Mouse (Mus musculus): ENCODE data around the gene Ncoa5. TPM values are rescaled to one million over a fixed set of nuclear protein-coding genes. Genes with fewer than 3 reads are reported as not detected.

The Ncoa5 gene
- polyA plus RNA-seq, 1 experiment from 2014 or later = 73.8 TPM

DNA sequence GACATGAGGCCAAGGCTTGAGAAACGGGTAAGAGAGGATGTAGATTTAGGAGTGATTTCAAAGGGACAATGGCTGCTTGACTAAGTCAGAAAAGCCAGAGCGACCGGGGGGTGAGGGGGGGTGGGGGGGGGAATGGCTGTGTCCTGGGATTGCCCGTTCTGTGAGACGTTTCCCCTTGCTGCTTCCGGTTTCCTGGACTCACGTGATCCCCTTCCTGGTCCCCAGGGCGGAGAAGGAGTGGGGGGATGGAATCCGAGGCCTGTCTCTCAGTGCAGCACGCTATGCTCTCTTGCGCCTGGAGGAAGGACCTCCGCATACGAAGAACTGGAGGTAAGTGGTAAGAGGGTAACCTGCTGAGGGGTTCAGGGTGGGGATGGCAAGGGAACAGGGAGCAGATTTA is 45.9 kb downstream of the Ncoa5 start:
- no peak for ATAC-seq (ENCODE audit: borderline replicate concordance, extremely low read depth, low FRiP score, low TSS enrichment)
- Histone ChIP-seq H3K36me3 (no peaks in the 10 kb centered on the region), H3K27ac (no peak overlapping the region), H3K4me1 (no peaks in the 10 kb centered on the region), H3K9me3 (no peaks in the 10 kb centered on the region), H3K9ac (no peak overlapping the region), H3K4me2 (no peak overlapping the region), H3K27me3 (no peaks in the 10 kb centered on the region; the same call in 1 of the 2 replicates), H3K4me3 (no peak overlapping the region)
- WGBS = 46% methylated on average over 13 of the region's 13 CpGs

DNA sequence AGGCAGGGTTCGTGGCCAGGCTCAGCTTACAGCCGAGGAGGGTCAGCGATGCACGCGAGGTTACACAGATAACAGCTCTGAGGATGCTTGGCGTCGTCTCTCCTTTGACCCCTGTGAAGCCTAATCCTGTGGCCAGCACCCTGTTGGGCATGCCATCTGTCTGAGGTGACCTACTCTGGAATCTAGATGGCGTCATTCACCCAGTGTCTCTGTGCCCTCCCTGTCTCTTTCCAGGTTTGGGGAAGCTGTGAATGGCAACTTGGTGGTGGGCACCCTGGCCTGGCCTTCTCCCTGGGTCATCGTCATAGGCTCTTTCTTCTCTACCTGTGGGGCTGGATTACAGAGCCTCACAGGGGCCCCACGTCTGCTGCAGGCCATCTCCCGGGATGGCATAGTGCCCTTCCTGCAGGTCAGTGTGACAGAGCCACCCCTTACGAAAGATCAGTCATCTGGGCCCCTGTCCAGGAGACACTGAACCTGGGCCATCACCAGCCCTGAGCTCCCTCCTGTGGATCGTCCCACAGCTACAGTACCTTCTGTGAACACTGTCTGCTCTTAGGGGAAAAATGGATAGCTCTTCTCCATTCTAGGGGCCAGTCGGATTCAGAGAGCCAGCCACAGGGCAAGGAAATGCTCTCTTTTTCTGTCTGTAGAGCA is 48.2 kb downstream of the Ncoa5 start:
- Histone ChIP-seq H3K4me2 (no peak overlapping the region), H3K27ac (no peak overlapping the region), H3K9ac (no peak overlapping the region), H3K36me3 (no peaks in the 10 kb centered on the region), H3K4me3 (no peak overlapping the region), H3K27me3 (no peaks in the 10 kb centered on the region; the same call in 1 of the 2 replicates), H3K4me1 (no peaks in the 10 kb centered on the region), H3K9me3 (no peaks in the 10 kb centered on the region)
- 57% methylated on average over 14 of the region's 14 CpGs for WGBS
- no peak for ATAC-seq (ENCODE audit: borderline replicate concordance, extremely low read depth, low FRiP score, low TSS enrichment)

DNA sequence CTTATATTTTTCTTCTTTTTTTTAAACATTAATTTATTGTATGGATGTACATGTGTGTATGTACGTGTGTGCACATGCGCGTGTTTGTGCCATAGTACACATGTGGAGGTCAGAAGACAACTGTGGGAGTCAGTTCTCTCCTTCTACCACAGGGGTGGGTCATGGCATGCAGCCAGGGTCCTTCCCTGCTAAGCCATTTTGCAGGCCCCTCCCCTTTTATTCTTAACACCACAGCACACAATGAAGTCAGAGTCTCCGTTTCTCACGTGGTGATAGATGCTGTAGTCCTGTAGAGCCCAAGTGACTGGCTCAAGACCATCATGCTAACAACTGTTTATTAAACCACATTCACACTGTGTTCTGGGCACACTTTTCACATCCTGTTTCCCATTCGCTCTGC is 48.7 kb downstream of the Ncoa5 start:
- H3K4me3 ChIP-seq = no peak overlapping the region
- WGBS = 66% methylated on average over 6 of the region's 6 CpGs
- ATAC-seq (ENCODE audit: borderline replicate concordance, extremely low read depth, low FRiP score, low TSS enrichment) = no peak

DNA sequence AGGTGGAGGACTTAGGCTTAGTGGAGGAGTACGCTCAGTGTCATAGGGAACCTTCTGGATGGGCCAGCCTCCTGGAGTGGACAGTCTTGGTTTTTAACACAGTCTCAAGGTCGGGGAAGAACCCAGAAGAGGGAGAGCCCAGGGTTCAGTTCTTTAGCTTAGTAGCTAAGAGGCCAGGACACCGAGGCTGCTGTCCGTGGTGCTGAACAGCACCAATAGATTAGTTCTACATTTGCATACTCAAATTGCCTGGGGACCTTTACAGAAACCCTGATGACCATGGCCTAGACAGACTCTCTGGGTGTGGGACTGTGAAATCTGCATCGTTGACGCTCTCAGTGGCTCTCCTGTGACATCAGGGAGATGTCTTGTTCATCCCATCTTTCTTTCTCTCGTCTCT is 54.9 kb downstream of the Ncoa5 start:
- no peaks in the 10 kb centered on the region for H3K36me3 ChIP-seq
- H3K4me1 ChIP-seq = no peaks in the 10 kb centered on the region
- H3K4me2 ChIP-seq = no peak overlapping the region
- WGBS = 14% methylated on average over 7 of the region's 7 CpGs
- no peak overlapping the region for H3K27ac ChIP-seq
- H3K9me3 ChIP-seq = no peaks in the 10 kb centered on the region
- ATAC-seq (ENCODE audit: borderline replicate concordance, extremely low read depth, low FRiP score, low TSS enrichment) = no peak
- no peaks in the 10 kb centered on the region for H3K27me3 ChIP-seq
- no peak overlapping the region for H3K4me3 ChIP-seq
- no peak overlapping the region for H3K9ac ChIP-seq

More for the DNA sequence above, 48.7 kb downstream of the Ncoa5 start:
- H3K27me3 ChIP-seq = no peaks in the 10 kb centered on the region
- H3K36me3 ChIP-seq = no peaks in the 10 kb centered on the region
- no peak overlapping the region for H3K4me2 ChIP-seq
- no peak overlapping the region for H3K27ac ChIP-seq
- H3K9me3 ChIP-seq = no peaks in the 10 kb centered on the region
- no peaks in the 10 kb centered on the region for H3K4me1 ChIP-seq
- no peak overlapping the region for H3K9ac ChIP-seq

- WGBS = 77% methylated on average over 6 of the region's 6 CpGs
- H3K36me3 ChIP-seq = no peaks in the 10 kb centered on the region
- H3K9ac ChIP-seq = no peak overlapping the region
- H3K4me3 ChIP-seq = no peak overlapping the region
- H3K27me3 ChIP-seq = peaks cover 24% of the 10 kb centered on the region
- no peak overlapping the region for H3K27ac ChIP-seq
- H3K4me1 ChIP-seq = no peaks in the 10 kb centered on the region
- H3K4me2 ChIP-seq = no peak overlapping the region
- no peak for ATAC-seq (ENCODE audit: borderline replicate concordance, extremely low read depth, low FRiP score, low TSS enrichment)
- H3K9me3 ChIP-seq = no peaks in the 10 kb centered on the region
These were observed 59.1 kb downstream of the Ncoa5 start for GRCm38 (mm10) chr2:164975611-164976010.

GRCm38 (mm10) chr2:164972646-164973045 is 62.0 kb downstream of the Ncoa5 start:
- WGBS = 40% methylated on average over 5 of the region's 5 CpGs
- peaks cover 7% of the 10 kb centered on the region for H3K4me1 ChIP-seq
- peaks cover 54% of the 10 kb centered on the region for H3K27me3 ChIP-seq
- H3K9me3 ChIP-seq = no peaks in the 10 kb centered on the region
- H3K36me3 ChIP-seq = no peaks in the 10 kb centered on the region
- H3K4me3 ChIP-seq = no peak overlapping the region
- no peak overlapping the region for H3K4me2 ChIP-seq
- H3K9ac ChIP-seq = no peak overlapping the region
- H3K27ac ChIP-seq = no peak overlapping the region
- ATAC-seq (ENCODE audit: borderline replicate concordance, extremely low read depth, low FRiP score, low TSS enrichment) = no peak

DNA sequence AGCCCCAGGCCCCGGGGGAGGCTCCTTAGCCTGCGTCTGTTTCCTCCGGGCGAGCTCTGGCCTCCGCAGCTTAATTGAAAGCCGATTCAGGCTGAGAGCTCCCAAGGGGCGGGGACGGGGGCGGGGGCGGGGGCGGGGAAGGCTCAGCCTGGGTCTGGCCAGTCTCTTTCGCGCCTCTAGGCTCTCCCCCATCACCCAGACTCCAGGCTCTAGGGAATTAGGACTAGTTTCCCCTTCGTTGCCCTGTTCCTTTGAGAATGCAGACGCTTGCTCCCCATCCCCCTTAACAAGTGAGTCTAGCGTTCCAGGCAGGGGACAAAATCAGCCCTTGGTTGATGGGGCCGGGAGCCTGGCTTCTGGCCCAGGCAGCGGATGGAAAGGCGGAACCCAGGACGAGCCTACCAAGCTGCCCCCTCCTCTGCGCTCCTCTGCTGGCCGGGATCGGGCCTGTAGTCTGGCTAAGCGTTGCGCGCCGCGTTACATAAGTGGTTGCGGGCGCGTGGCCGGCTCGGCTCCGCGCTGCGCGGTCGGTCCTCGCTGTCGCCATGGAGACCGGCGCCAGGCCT is 64.0 kb downstream of the Ncoa5 start:
- under 1% methylated on average over 42 of the region's 42 CpGs for WGBS
- peak overlapping the region; percentile 14; the same call in 1 of the 2 replicates for H3K4me2 ChIP-seq
- no peak overlapping the region for H3K4me3 ChIP-seq
- H3K36me3 ChIP-seq = no peaks in the 10 kb centered on the region
- H3K4me1 ChIP-seq = peaks cover 7% of the 10 kb centered on the region
- ATAC-seq (ENCODE audit: borderline replicate concordance, extremely low read depth, low FRiP score, low TSS enrichment) = peak; percentile 20; the same call in 1 of the 2 replicates
- no peak overlapping the region for H3K9ac ChIP-seq
- H3K9me3 ChIP-seq = no peaks in the 10 kb centered on the region
- H3K27me3 ChIP-seq = peaks cover 73% of the 10 kb centered on the region
- H3K27ac ChIP-seq = no peak overlapping the region

DNA sequence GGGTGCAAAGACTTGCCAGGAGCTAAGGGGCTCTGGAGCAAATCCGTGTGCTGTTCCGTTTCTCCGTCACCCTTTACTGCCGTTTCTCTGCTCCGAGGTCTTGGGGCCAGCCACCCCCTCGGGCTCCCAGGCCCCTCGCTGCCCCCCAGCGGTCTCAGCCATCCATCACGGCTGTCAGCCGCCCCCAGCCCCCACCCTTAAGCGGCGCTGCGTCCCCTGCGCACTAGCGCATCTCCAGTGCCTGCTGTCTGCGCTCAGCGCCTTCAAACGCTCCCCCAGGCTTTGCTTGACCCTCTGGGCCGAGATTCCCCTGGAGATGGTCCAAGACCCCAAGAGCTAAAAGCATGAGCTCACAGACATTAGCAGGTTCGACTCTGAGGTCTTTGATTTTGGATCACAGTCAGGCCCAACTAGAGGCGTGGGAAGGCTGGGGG is 65.3 kb downstream of the Ncoa5 start:
- Histone ChIP-seq H3K4me2 (no peak overlapping the region), H3K9me3 (no peaks in the 10 kb centered on the region), H3K36me3 (no peaks in the 10 kb centered on the region), H3K4me1 (peaks cover 7% of the 10 kb centered on the region), H3K4me3 (no peak overlapping the region), H3K27ac (no peak overlapping the region), H3K9ac (no peak overlapping the region), H3K27me3 (peaks cover 83% of the 10 kb centered on the region)
- 2% methylated on average over 21 of the region's 21 CpGs for WGBS
- ATAC-seq (ENCODE audit: borderline replicate concordance, extremely low read depth, low FRiP score, low TSS enrichment) = no peak

DNA sequence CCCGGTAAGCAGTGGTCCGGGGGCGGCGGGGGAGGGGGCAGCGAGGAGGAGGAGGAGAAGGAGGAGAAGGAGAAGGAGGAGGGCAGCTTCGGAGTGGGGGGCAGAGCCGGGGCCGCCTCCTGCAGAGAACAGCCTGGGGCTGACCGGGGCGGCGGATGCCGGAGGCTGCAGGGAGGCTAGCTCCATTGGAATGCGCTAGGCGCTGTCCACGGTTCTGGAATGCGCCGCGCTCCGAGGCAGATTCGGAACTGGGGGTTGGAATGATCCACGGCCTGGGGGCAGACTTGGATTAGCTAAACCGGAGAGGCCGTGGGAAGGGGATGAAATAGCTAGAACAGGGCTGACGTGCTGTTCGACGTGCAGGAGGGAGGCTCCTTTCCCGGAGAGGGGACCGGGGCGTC is 66.2 kb downstream of the Ncoa5 start:
- ATAC-seq (ENCODE audit: borderline replicate concordance, extremely low read depth, low FRiP score, low TSS enrichment) = peak; percentile 84
- Histone ChIP-seq H3K4me1 (peaks cover 7% of the 10 kb centered on the region), H3K36me3 (no peaks in the 10 kb centered on the region), H3K4me2 (peak overlapping the region; percentile 52), H3K27me3 (peaks cover 85% of the 10 kb centered on the region), H3K9me3 (no peaks in the 10 kb centered on the region), H3K27ac (no peak overlapping the region), H3K9ac (no peak overlapping the region), H3K4me3 (peak overlapping the region; percentile 29)
- under 1% methylated on average over 29 of the region's 29 CpGs for WGBS

GRCm38 (mm10) chr2:164967761-164968440 is 66.8 kb downstream of the Ncoa5 start:
- H3K9me3 ChIP-seq = no peaks in the 10 kb centered on the region
- ATAC-seq (ENCODE audit: borderline replicate concordance, extremely low read depth, low FRiP score, low TSS enrichment) = peak; percentile 29; the same call in 1 of the 2 replicates
- H3K9ac ChIP-seq = no peak overlapping the region
- no peaks in the 10 kb centered on the region for H3K36me3 ChIP-seq
- peak overlapping the region; percentile 52 for H3K4me2 ChIP-seq
- peaks cover 7% of the 10 kb centered on the region for H3K4me1 ChIP-seq
- H3K4me3 ChIP-seq = peak overlapping the region; percentile 29
- 3% methylated on average over 60 of the region's 65 CpGs for WGBS
- peaks cover 82% of the 10 kb centered on the region for H3K27me3 ChIP-seq
- no peak overlapping the region for H3K27ac ChIP-seq

GRCm38 (mm10) chr2:164967193-164967592 is 67.5 kb downstream of the Ncoa5 start:
- peaks cover 79% of the 10 kb centered on the region for H3K27me3 ChIP-seq
- no peak overlapping the region for H3K9ac ChIP-seq
- H3K4me3 ChIP-seq = no peak overlapping the region
- H3K36me3 ChIP-seq = no peaks in the 10 kb centered on the region
- ATAC-seq (ENCODE audit: borderline replicate concordance, extremely low read depth, low FRiP score, low TSS enrichment) = no peak
- H3K27ac ChIP-seq = no peak overlapping the region
- H3K4me1 ChIP-seq = peaks cover 7% of the 10 kb centered on the region
- WGBS = 19% methylated on average over 6 of the region's 6 CpGs
- H3K9me3 ChIP-seq = no peaks in the 10 kb centered on the region
- no peak overlapping the region for H3K4me2 ChIP-seq

DNA sequence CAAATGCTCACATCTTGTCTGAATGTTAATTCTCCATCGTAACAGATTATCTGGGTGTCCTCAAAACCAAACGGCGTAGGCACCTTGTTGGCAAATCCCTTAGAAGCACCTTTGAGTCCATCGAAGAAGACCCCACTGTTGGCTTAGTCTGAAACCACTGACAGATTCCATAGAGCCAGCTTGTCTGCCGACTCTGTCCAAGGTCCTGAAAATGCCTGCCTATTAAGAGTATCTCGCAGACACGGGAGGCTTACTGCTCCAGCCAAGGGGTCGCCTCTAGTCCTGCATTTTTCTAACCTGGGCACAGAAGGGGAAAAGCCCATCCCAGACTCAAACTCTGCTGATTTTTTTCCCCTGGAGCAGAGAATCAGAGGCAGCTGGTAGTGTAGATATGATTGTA is 68.3 kb downstream of the Ncoa5 start:
- Histone ChIP-seq H3K4me1 (peaks cover 10% of the 10 kb centered on the region), H3K4me3 (no peak overlapping the region), H3K4me2 (no peak overlapping the region), H3K36me3 (no peaks in the 10 kb centered on the region), H3K9ac (no peak overlapping the region), H3K27me3 (peaks cover 72% of the 10 kb centered on the region), H3K27ac (no peak overlapping the region), H3K9me3 (no peaks in the 10 kb centered on the region)
- 19% methylated on average over 8 of the region's 8 CpGs for WGBS
- no peak for ATAC-seq (ENCODE audit: borderline replicate concordance, extremely low read depth, low FRiP score, low TSS enrichment)
